Mouse (Mus musculus) lung, postnatal 25 days (tissue): ENCODE data around the gene Gm26661.
A peak's percentile ranks its signal among the peaks of the same experiment; 100 is the strongest.

ENCODE experiments used
- DNase-seq: peaks from one replicate; pipeline ENCODE4 v3.0.0; 2022; ENCODE audit warnings: low spot score

Gm26661 gene

GRCm38 (mm10) chr14:7791532-7792159 is at the start of gene Gm26661:
TSS of gene Gm26661 (plus strand) at chr14:7791587.
- peak; percentile 88 for DNase-seq

GRCm38 (mm10) chr14:7748944-7749763 is 42.2 kb upstream of the Gm26661 start:
- DNase-seq: peak; percentile 21

GRCm38 (mm10) chr14:7749764-7750089 is 41.7 kb upstream of the Gm26661 start:
- DNase-seq: no peak

GRCm38 (mm10) chr14:7765569-7766314 is 25.6 kb upstream of the Gm26661 start:
- DNase-seq: peak; percentile 74

- peak; percentile 73 for DNase-seq
These were observed 17.5 kb upstream of the Gm26661 start for GRCm38 (mm10) chr14:7773714-7774389.

- DNase-seq: no peak
These were observed 5.3 kb upstream of the Gm26661 start for GRCm38 (mm10) chr14:7786073-7786472.

GRCm38 (mm10) chr14:7789266-7790030 is 1.9 kb upstream of the Gm26661 start:
- DNase-seq: no peak

GRCm38 (mm10) chr14:7791061-7791531 is 291 bp upstream of the Gm26661 start:
- no peak for DNase-seq

GRCm38 (mm10) chr14:7795961-7796360 is 4.6 kb downstream of the Gm26661 start:
- DNase-seq: no peak

- DNase-seq: no peak
These were observed 9.2 kb downstream of the Gm26661 start for GRCm38 (mm10) chr14:7800611-7801010.

GRCm38 (mm10) chr14:7801831-7802230 is 10.4 kb downstream of the Gm26661 start:
- no peak for DNase-seq

- DNase-seq: no peak
These were observed 12.6 kb downstream of the Gm26661 start for GRCm38 (mm10) chr14:7803874-7804557.

- DNase-seq: no peak
These were observed 13.1 kb downstream of the Gm26661 start for GRCm38 (mm10) chr14:7804558-7804905.

GRCm38 (mm10) chr14:7807711-7808110 is 16.3 kb downstream of the Gm26661 start:
- DNase-seq: no peak

- no peak for DNase-seq
These were observed 17.2 kb downstream of the Gm26661 start for GRCm38 (mm10) chr14:7808501-7808981.

- no peak for DNase-seq
These were observed 17.9 kb downstream of the Gm26661 start for GRCm38 (mm10) chr14:7809043-7809955.

GRCm38 (mm10) chr14:7817770-7818462 is 26.5 kb downstream of the Gm26661 start, which contains the start of gene Flnb:
TSS of gene Flnb (plus strand) at chr14:7817957.
- DNase-seq: peak; percentile 96

- no peak for DNase-seq
These were observed 27.2 kb downstream of the Gm26661 start for GRCm38 (mm10) chr14:7818463-7819121.
